Mouse (Mus musculus): ENCODE results near the gene Pak4. TPM values are rescaled to one million over a fixed set of nuclear protein-coding genes. Genes with fewer than 3 reads are reported as not detected.

The Pak4 gene
- 8.1 TPM for polyA plus RNA-seq (2017; shearing (Covaris generic))

GRCm38 (mm10) chr7:28597642-28598446 lies at the start of gene Pak4, which contains the start of gene Samd4b:
TSS of gene Pak4 (minus strand) at chr7:28598185.
TSS of gene Samd4b (minus strand) at chr7:28598144.

GRCm38 (mm10) chr7:28631073-28631472 lies 33.1 kb upstream of the Pak4 start, which contains the start of gene Acp7:
TSS of gene Acp7 (minus strand) at chr7:28631332.

GRCm38 (mm10) chr7:28547154-28547553 lies 50.8 kb downstream of the Pak4 start, which contains the start of gene Nccrp1:
TSS of gene Nccrp1 (minus strand) at chr7:28547254.

GRCm38 (mm10) chr7:28540526-28540925 lies 57.5 kb downstream of the Pak4 start, which contains the start of gene Sycn:
TSS of gene Sycn (plus strand) at chr7:28540885.

GRCm38 (mm10) chr7:28522536-28522935 lies 75.4 kb downstream of the Pak4 start, which contains the start of gene Ifnl3:
TSS of gene Ifnl3 (plus strand) at chr7:28522836.

GRCm38 (mm10) chr7:28510405-28510974 lies 87.5 kb downstream of the Pak4 start, which contains the start of gene Ifnl2:
TSS of gene Ifnl2 (minus strand) at chr7:28510455.

Other genes starting within 250 kb of the Pak4 start
- 900 TPM for gene Rps16, start 247.5 kb downstream of the Pak4 start, polyA plus RNA-seq (2017; shearing (Covaris generic))
- 31.8 TPM for gene Plekhg2, start 225.6 kb downstream of the Pak4 start, polyA plus RNA-seq (2017; shearing (Covaris generic))
- gene Zfp36, start 217.9 kb downstream of the Pak4 start, polyA plus RNA-seq (2017; shearing (Covaris generic)): 618 TPM
- gene Med29, start 205.5 kb downstream of the Pak4 start, polyA plus RNA-seq (2017; shearing (Covaris generic)): 18.6 TPM
- 136 TPM for gene Paf1, start 205.2 kb downstream of the Pak4 start, polyA plus RNA-seq (2017; shearing (Covaris generic))
- gene Gmfg, start 160.7 kb downstream of the Pak4 start, polyA plus RNA-seq (2017; shearing (Covaris generic)): 536 TPM
- gene Lrfn1, start 146.2 kb downstream of the Pak4 start, polyA plus RNA-seq (2017; shearing (Covaris generic)): 1.8 TPM
- gene Ifnl2, start 87.7 kb downstream of the Pak4 start, polyA plus RNA-seq (2017; shearing (Covaris generic)): not detected
- not detected for gene Ifnl3, start 75.3 kb downstream of the Pak4 start, polyA plus RNA-seq (2017; shearing (Covaris generic))
- not detected for gene Sycn, start 57.3 kb downstream of the Pak4 start, polyA plus RNA-seq (2017; shearing (Covaris generic))
- 1.3 TPM for gene Nccrp1, start 50.9 kb downstream of the Pak4 start, polyA plus RNA-seq (2017; shearing (Covaris generic))
- 82.1 TPM for gene Samd4b, start within 50 bp of the Pak4 start, polyA plus RNA-seq (2017; shearing (Covaris generic))
- not detected for gene Acp7, start 33.1 kb upstream of the Pak4 start, polyA plus RNA-seq (2017; shearing (Covaris generic))
- 2.8 TPM for gene Fbxo27, start 94.7 kb upstream of the Pak4 start, polyA plus RNA-seq (2017; shearing (Covaris generic))
- gene Fbxo17, start 118.6 kb upstream of the Pak4 start, polyA plus RNA-seq (2017; shearing (Covaris generic)): 6.0 TPM
- 37.6 TPM for gene Mrps12, start 143.6 kb upstream of the Pak4 start, polyA plus RNA-seq (2017; shearing (Covaris generic))
- 20.6 TPM for gene Sars2, start 143.8 kb upstream of the Pak4 start, polyA plus RNA-seq (2017; shearing (Covaris generic))
- not detected for gene Ccer2, start 158.0 kb upstream of the Pak4 start, polyA plus RNA-seq (2017; shearing (Covaris generic))
- 71.7 TPM for gene Sirt2, start 168.6 kb upstream of the Pak4 start, polyA plus RNA-seq (2017; shearing (Covaris generic))
- 222 TPM for gene Nfkbib, start 169.3 kb upstream of the Pak4 start, polyA plus RNA-seq (2017; shearing (Covaris generic))
- 258 TPM for gene Rinl, start 190.8 kb upstream of the Pak4 start, polyA plus RNA-seq (2017; shearing (Covaris generic))
- 333 TPM for gene Hnrnpl, start 210.4 kb upstream of the Pak4 start, polyA plus RNA-seq (2017; shearing (Covaris generic))
- 121 TPM for gene Ech1, start 227.0 kb upstream of the Pak4 start, polyA plus RNA-seq (2017; shearing (Covaris generic))
- 17.6 TPM for gene Lgals4, start 235.7 kb upstream of the Pak4 start, polyA plus RNA-seq (2017; shearing (Covaris generic))